Mouse (Mus musculus) cerebellum, adult 2 months (tissue): Measurements from ENCODE around the gene Gm10134.

Source experiments
- CTCF ChIP-seq: fragments of 200-500 bp; IDR thresholded peaks from 2 replicates; pipeline ENCODE4 v1.5.1; 2011; ENCODE audit warnings: low read depth, mild to moderate bottlenecking, control low read depth, low read length, moderate library complexity, borderline replicate concordance; ENCODE audit not compliant: insufficient read depth
- POLR2A ChIP-seq: fragments of 200-500 bp; IDR thresholded peaks from 2 replicates; pipeline ENCODE4 v1.6.1; 2011; ENCODE audit warnings: low read length, control low read depth, borderline replicate concordance; ENCODE audit not compliant: insufficient read depth

GRCm38 (mm10) chr2:28540587-28541227 is 34.8 kb downstream of the Gm10134 start:
- TF ChIP-seq POLR2A, result no peak
- no peak for TF ChIP-seq CTCF
